8 mouse cellular contexts compared by ENCODE assay signal in the genomic region with DNA sequence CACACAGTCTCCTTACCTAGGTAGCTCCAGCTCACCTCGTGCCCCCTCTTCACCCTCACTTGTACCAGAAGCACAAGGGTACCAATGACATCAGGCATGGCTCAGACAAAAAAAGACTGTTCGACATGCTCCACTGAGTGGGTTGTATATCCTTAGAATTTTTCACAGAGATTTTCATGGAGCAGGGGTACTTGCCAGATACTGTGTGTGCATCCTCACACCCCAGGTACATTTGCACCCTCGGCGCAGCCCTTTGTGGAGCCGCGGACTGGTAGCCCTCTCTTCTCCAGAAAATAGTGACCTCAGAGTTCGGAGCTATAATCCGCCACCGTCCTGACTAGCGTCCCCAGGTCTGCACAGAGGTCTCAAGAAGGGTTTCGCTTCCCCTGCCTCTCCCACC. TPM values are rescaled to one million over a fixed set of nuclear protein-coding genes. Genes with fewer than 3 reads are reported as not detected.
DNase-seq lines count a peak whose midpoint lies in the region; ATAC-seq and TF ChIP-seq lines count a peak whose summit lies in the region.
"Had no signal": no experiment of that assay in that cellular context is flagged by ENCODE, and none has a peak within 500 bp of the region (broad histone marks: within the 10 kb centered on the region; RNA-seq: fewer than 3 reads in every experiment).

No protein-coding gene starts in this region.

- no peak for TF ChIP-seq POLR2A in embryonic fibroblast, embryonic 13.5 days (IDR thresholded peaks at IDR 0.05; ENCODE audit: low read depth, low read length)

- peak overlapping the region; percentile 80 for H3K4me3 ChIP-seq in layer of hippocampus, adult 2 months
- H3K4me3 ChIP-seq in embryonic fibroblast, embryonic 13.5 days (ENCODE audit: insufficient read depth, low read length) = peak overlapping the region; percentile 33
- H3K4me3 ChIP-seq in intestine, postnatal 0 days (ENCODE audit: low read depth, low read length) = 0 out of 2 replicates have a peak overlapping the region, but pooled peaks have one; percentile 23
- peak overlapping the region; percentile 78 for H3K4me3 ChIP-seq in neural tube, embryonic 15.5 days (replicated peaks)

- H3K9me3 ChIP-seq in intestine, postnatal 0 days (ENCODE audit: control insufficient read depth) = no peaks in the 10 kb centered on the region
- H3K9me3 ChIP-seq in neural tube, embryonic 15.5 days (replicated peaks) = no peaks in the 10 kb centered on the region

- ATAC-seq in intestine, postnatal 0 days = no peak
- ATAC-seq in neural tube, embryonic 15.5 days (ENCODE audit: low FRiP score) = peak; percentile 26

- DNase-seq in layer of hippocampus, adult 2 months (ENCODE audit: low spot score in 2 of 2) = no peak
- no peak for DNase-seq in layer of hippocampus, adult 8-10 months (ENCODE audit: low spot score in 2 of 2)
- no peak for DNase-seq in frontal cortex, postnatal 10 days (ENCODE audit: low spot score in 2 of 2)
- no peak for DNase-seq in yolk sac, embryonic 10.5 days (ENCODE audit: low spot score)

- peaks cover 47% of the 10 kb centered on the region for H3K27me3 ChIP-seq in intestine, postnatal 0 days (replicated peaks; ENCODE audit: control insufficient read depth, insufficient read depth, low read length)
- H3K27me3 ChIP-seq in neural tube, embryonic 15.5 days (replicated peaks) = no peaks in the 10 kb centered on the region

- no peak overlapping the region for H3K9ac ChIP-seq in intestine, postnatal 0 days (ENCODE audit: low read depth, low read length)
- H3K9ac ChIP-seq in neural tube, embryonic 15.5 days (replicated peaks) = peak overlapping the region; percentile 96

- peak overlapping the region; percentile 92 for H3K27ac ChIP-seq in layer of hippocampus, adult 2 months
- H3K27ac ChIP-seq in embryonic fibroblast, embryonic 13.5 days (ENCODE audit: insufficient read depth, low read length) = no peak overlapping the region
- no peak overlapping the region for H3K27ac ChIP-seq in intestine, postnatal 0 days (ENCODE audit: low read depth, low read length)
- peak overlapping the region; percentile 97 for H3K27ac ChIP-seq in neural tube, embryonic 15.5 days (replicated peaks)

- H3K4me2 ChIP-seq in intestine, postnatal 0 days (replicated peaks; ENCODE audit: low read depth) = no peak overlapping the region
- peak overlapping the region; percentile 82 for H3K4me2 ChIP-seq in neural tube, embryonic 15.5 days

- peaks cover 15% of the 10 kb centered on the region for H3K4me1 ChIP-seq in embryonic fibroblast, embryonic 13.5 days (ENCODE audit: control insufficient read depth, insufficient read depth, low read length)
- H3K4me1 ChIP-seq in intestine, postnatal 0 days (replicated peaks; ENCODE audit: control insufficient read depth, insufficient read depth, low read length) = no peaks in the 10 kb centered on the region
- H3K4me1 ChIP-seq in neural tube, embryonic 15.5 days = peaks cover 33% of the 10 kb centered on the region

- no peak for TF ChIP-seq CTCF in layer of hippocampus, adult 2 months (conservative IDR thresholded peaks at IDR 0.05)
- no peak for TF ChIP-seq CTCF in embryonic fibroblast, embryonic 13.5 days (IDR thresholded peaks at IDR 0.05; ENCODE audit: borderline replicate concordance, insufficient read depth, low read length)
- TF ChIP-seq CTCF in intestine, postnatal 0 days (IDR thresholded peaks at IDR 0.05; ENCODE audit: low read depth) = no peak

- WGBS in intestine, postnatal 0 days = 15% methylated on average over 11 of the region's 11 CpGs
- 4% methylated on average over 11 of the region's 11 CpGs for WGBS in neural tube, embryonic 15.5 days

- no peaks in the 10 kb centered on the region for H3K36me3 ChIP-seq in intestine, postnatal 0 days (ENCODE audit: control insufficient read depth, insufficient read depth)
- H3K36me3 ChIP-seq in neural tube, embryonic 15.5 days = no peaks in the 10 kb centered on the region

RNA-seq across cellular contexts. Expression of a gene that starts 0.4 kb away (rescaled TPM):
- total RNA-seq in layer of hippocampus, adult 2 months (2021) = 100 to 1,000 TPM; 249 to 277 TPM
- 100 to 1,000 TPM; 265 to 291 (median 279) TPM for total RNA-seq in layer of hippocampus, adult 8-10 months (2022)
- 25.5 and 32.0 TPM in 2 replicates for polyA plus RNA-seq in embryonic fibroblast, embryonic 13.5 days (2011; ENCODE audit: insufficient read length, low read depth, missing spikeins)
- polyA plus RNA-seq in intestine, postnatal 0 days (2015; fragmentation: Nextera tagmentation; extraction: Ambion mirVana) = 22.5 and 23.9 TPM in 2 replicates
- polyA plus RNA-seq in neural tube, embryonic 15.5 days (2015; fragmentation: Nextera tagmentation; extraction: Ambion mirVana) = 1,289 and 1,555 TPM in 2 replicates

RNA-seq across cellular contexts. Expression of a gene that starts 3.9 kb away (rescaled TPM):
- not detected for total RNA-seq in layer of hippocampus, adult 2 months (2021)
- under 1 TPM in 1 of 4 experiments, not detected in 3; 0.08 TPM for total RNA-seq in layer of hippocampus, adult 8-10 months (2022)
- not detected in 2 replicates for polyA plus RNA-seq in embryonic fibroblast, embryonic 13.5 days (2011; ENCODE audit: insufficient read length, low read depth, missing spikeins)
- polyA plus RNA-seq in intestine, postnatal 0 days (2015; fragmentation: Nextera tagmentation; extraction: Ambion mirVana) = not detected in 2 replicates
- polyA plus RNA-seq in neural tube, embryonic 15.5 days (2015; fragmentation: Nextera tagmentation; extraction: Ambion mirVana) = 0.20 and 0.22 TPM in 2 replicates
- polyA plus RNA-seq: small intestine, adult 2 months had no signal

RNA-seq across cellular contexts. Expression of a gene that starts 12.5 kb away (rescaled TPM):
- 10 to 100 TPM; 56.7 to 62.1 TPM for total RNA-seq in layer of hippocampus, adult 2 months (2021)
- 10 to 100 TPM; 48.1 to 59.4 (median 54.5) TPM for total RNA-seq in layer of hippocampus, adult 8-10 months (2022)
- 33.5 and 36.4 TPM in 2 replicates for polyA plus RNA-seq in embryonic fibroblast, embryonic 13.5 days (2011; ENCODE audit: insufficient read length, low read depth, missing spikeins)
- polyA plus RNA-seq in intestine, postnatal 0 days (2015; fragmentation: Nextera tagmentation; extraction: Ambion mirVana) = 16.6 and 18.4 TPM in 2 replicates
- 46.8 and 52.3 TPM in 2 replicates for polyA plus RNA-seq in neural tube, embryonic 15.5 days (2015; fragmentation: Nextera tagmentation; extraction: Ambion mirVana)

RNA-seq across cellular contexts. Expression of a gene that starts 37.2 kb away (rescaled TPM):
- 100 to 1,000 TPM; 459 to 497 TPM for total RNA-seq in layer of hippocampus, adult 2 months (2021)
- 100 to 1,000 TPM; 466 to 571 (median 498) TPM for total RNA-seq in layer of hippocampus, adult 8-10 months (2022)
- 512 and 557 TPM in 2 replicates for polyA plus RNA-seq in embryonic fibroblast, embryonic 13.5 days (2011; ENCODE audit: insufficient read length, low read depth, missing spikeins)
- polyA plus RNA-seq in intestine, postnatal 0 days (2015; fragmentation: Nextera tagmentation; extraction: Ambion mirVana) = 147 and 178 TPM in 2 replicates
- 368 and 390 TPM in 2 replicates for polyA plus RNA-seq in neural tube, embryonic 15.5 days (2015; fragmentation: Nextera tagmentation; extraction: Ambion mirVana)

Comparison
In these comparisons a context has a peak if more than half of its experiments do, and no peak if none do; other contexts are left out.
1. H3K27ac ChIP-seq: peak in layer of hippocampus, adult 2 months (single experiment) and neural tube, embryonic 15.5 days (single experiment); none in embryonic fibroblast, embryonic 13.5 days (single experiment) and intestine, postnatal 0 days (single experiment).
2. H3K4me3 ChIP-seq: peak in every context shown above with its lines; median percentile 80 in layer of hippocampus, adult 2 months; 78 in neural tube, embryonic 15.5 days; 33 in embryonic fibroblast, embryonic 13.5 days; 23 in intestine, postnatal 0 days.
3. RNA of a gene that starts 0.4 kb away (polyA plus RNA-seq): 1,289 to 1,555 TPM in neural tube, embryonic 15.5 days; 25.5 to 32.0 TPM in embryonic fibroblast, embryonic 13.5 days and 22.5 to 23.9 TPM in intestine, postnatal 0 days; every median in the first group is over 10 times any median in the second.